Mouse (Mus musculus): ENCODE results near the gene Bcl7a. TPM values are rescaled to one million over a fixed set of nuclear protein-coding genes. Genes with fewer than 3 reads are reported as not detected.

Bcl7a gene
- polyA plus RNA-seq (2016; fragmentation: Nextera tagmentation; extraction: Ambion mirVana) = 41.7 and 42.8 TPM in 2 replicates

- Histone ChIP-seq H3K9me3 (no peaks in the 10 kb centered on the region), H3K4me1 (peaks cover 41% of the 10 kb centered on the region), H3K4me3 (peak within 1 kb of the TSS; percentile 94), H3K36me3 (replicated peaks) (peaks cover 16% of the 10 kb centered on the region), H3K27me3 (replicated peaks; ENCODE audit: low read depth, poor library complexity, severe bottlenecking) (no peaks in the 10 kb centered on the region), H3K27ac (replicated peaks) (peak within 1 kb of the TSS; percentile 99)
- WGBS = under 1% methylated on average over 69 of the region's 69 CpGs
- peak; percentile 93 for DNase-seq (ENCODE audit: low spot score)
Measured at GRCm38 (mm10) chr5:123343707-123344627, at the start of gene Bcl7a. Bcl7a (plus strand) TSS chr5:123343834.

- Histone ChIP-seq H3K4me1 (peaks cover 15% of the 10 kb centered on the region), H3K27ac (replicated peaks) (no peak overlapping the region), H3K4me3 (no peak overlapping the region), H3K36me3 (replicated peaks) (no peaks in the 10 kb centered on the region), H3K9me3 (no peaks in the 10 kb centered on the region), H3K27me3 (replicated peaks; ENCODE audit: low read depth, poor library complexity, severe bottlenecking) (0 out of 2 replicates have a peak, but pooled peaks cover 6% of the 10 kb centered on the region)
- WGBS = 94% methylated on average over 9 of the region's 9 CpGs
- DNase-seq (ENCODE audit: low spot score) = no peak
Measured at GRCm38 (mm10) chr5:123294653-123295052, 49.0 kb upstream of the Bcl7a start.

- Histone ChIP-seq H3K4me3 (no peak overlapping the region), H3K27ac (replicated peaks) (no peak overlapping the region), H3K27me3 (replicated peaks; ENCODE audit: low read depth, poor library complexity, severe bottlenecking) (0 out of 2 replicates have a peak, but pooled peaks cover 12% of the 10 kb centered on the region), H3K36me3 (replicated peaks) (no peaks in the 10 kb centered on the region), H3K4me1 (peaks cover 30% of the 10 kb centered on the region), H3K9me3 (no peaks in the 10 kb centered on the region)
- DNase-seq (ENCODE audit: low spot score) = no peak
- WGBS = 67% methylated on average over 12 of the region's 12 CpGs
Measured at GRCm38 (mm10) chr5:123296224-123296806, 47.3 kb upstream of the Bcl7a start.

- H3K36me3 ChIP-seq (replicated peaks) = no peaks in the 10 kb centered on the region
- no peak overlapping the region for H3K4me3 ChIP-seq
- no peaks in the 10 kb centered on the region for H3K9me3 ChIP-seq
- no peak overlapping the region for H3K27ac ChIP-seq (replicated peaks)
- 61% methylated on average over 23 of the region's 23 CpGs for WGBS
- peak; percentile 32 for DNase-seq (ENCODE audit: low spot score)
- H3K27me3 ChIP-seq (replicated peaks; ENCODE audit: low read depth, poor library complexity, severe bottlenecking) = 0 out of 2 replicates have a peak, but pooled peaks cover 12% of the 10 kb centered on the region
- peaks cover 33% of the 10 kb centered on the region for H3K4me1 ChIP-seq
Measured at GRCm38 (mm10) chr5:123296972-123297754, 46.5 kb upstream of the Bcl7a start.

GRCm38 (mm10) chr5:123297830-123298229 is 45.8 kb upstream of the Bcl7a start:
- Histone ChIP-seq H3K4me3 (no peak overlapping the region), H3K36me3 (replicated peaks) (no peaks in the 10 kb centered on the region), H3K4me1 (peaks cover 39% of the 10 kb centered on the region), H3K27me3 (replicated peaks; ENCODE audit: low read depth, poor library complexity, severe bottlenecking) (0 out of 2 replicates have a peak, but pooled peaks cover 12% of the 10 kb centered on the region), H3K9me3 (no peaks in the 10 kb centered on the region), H3K27ac (replicated peaks) (no peak overlapping the region)
- no peak for DNase-seq (ENCODE audit: low spot score)
- WGBS = 80% methylated on average over 7 of the region's 7 CpGs

GRCm38 (mm10) chr5:123298526-123298925 is 45.1 kb upstream of the Bcl7a start:
- Histone ChIP-seq H3K36me3 (replicated peaks) (no peaks in the 10 kb centered on the region), H3K4me3 (no peak overlapping the region), H3K9me3 (no peaks in the 10 kb centered on the region), H3K27me3 (replicated peaks; ENCODE audit: low read depth, poor library complexity, severe bottlenecking) (0 out of 2 replicates have a peak, but pooled peaks cover 12% of the 10 kb centered on the region), H3K4me1 (peaks cover 41% of the 10 kb centered on the region), H3K27ac (replicated peaks) (no peak overlapping the region)
- WGBS = 91% methylated on average over 6 of the region's 6 CpGs
- DNase-seq (ENCODE audit: low spot score) = no peak

GRCm38 (mm10) chr5:123300496-123301034 is 43.1 kb upstream of the Bcl7a start:
- H3K4me1 ChIP-seq = peaks cover 41% of the 10 kb centered on the region
- no peak for DNase-seq (ENCODE audit: low spot score)
- H3K4me3 ChIP-seq = no peak overlapping the region
- 75% methylated on average over 8 of the region's 8 CpGs for WGBS
- H3K27me3 ChIP-seq (replicated peaks; ENCODE audit: low read depth, poor library complexity, severe bottlenecking) = 0 out of 2 replicates have a peak, but pooled peaks cover 12% of the 10 kb centered on the region
- H3K9me3 ChIP-seq = no peaks in the 10 kb centered on the region
- no peaks in the 10 kb centered on the region for H3K36me3 ChIP-seq (replicated peaks)
- peak overlapping the region; percentile 52; the same call in 1 of the 2 replicates for H3K27ac ChIP-seq (replicated peaks)

- peaks cover 36% of the 10 kb centered on the region for H3K4me1 ChIP-seq
- WGBS = 42% methylated on average over 20 of the region's 20 CpGs
- DNase-seq (ENCODE audit: low spot score) = peak; percentile 52
- H3K36me3 ChIP-seq (replicated peaks) = no peaks in the 10 kb centered on the region
- peak overlapping the region; percentile 46; the same call in 1 of the 2 replicates for H3K27ac ChIP-seq (replicated peaks)
- H3K4me3 ChIP-seq = no peak overlapping the region
- H3K9me3 ChIP-seq = no peaks in the 10 kb centered on the region
- 0 out of 2 replicates have a peak, but pooled peaks cover 12% of the 10 kb centered on the region for H3K27me3 ChIP-seq (replicated peaks; ENCODE audit: low read depth, poor library complexity, severe bottlenecking)
Measured at GRCm38 (mm10) chr5:123301780-123302521, 41.7 kb upstream of the Bcl7a start.

- Histone ChIP-seq H3K4me3 (no peak overlapping the region), H3K9me3 (no peaks in the 10 kb centered on the region), H3K27ac (replicated peaks) (no peak overlapping the region), H3K36me3 (replicated peaks) (no peaks in the 10 kb centered on the region), H3K4me1 (peaks cover 23% of the 10 kb centered on the region), H3K27me3 (replicated peaks; ENCODE audit: low read depth, poor library complexity, severe bottlenecking) (no peaks in the 10 kb centered on the region; the same call in 1 of the 2 replicates)
- DNase-seq (ENCODE audit: low spot score) = no peak
- 85% methylated on average over 18 of the region's 18 CpGs for WGBS
Measured at GRCm38 (mm10) chr5:123307630-123308282, 35.9 kb upstream of the Bcl7a start.

GRCm38 (mm10) chr5:123309816-123310215 is 33.8 kb upstream of the Bcl7a start:
- no peaks in the 10 kb centered on the region for H3K9me3 ChIP-seq
- H3K4me1 ChIP-seq = peaks cover 31% of the 10 kb centered on the region
- H3K27ac ChIP-seq (replicated peaks) = 0 out of 2 replicates have a peak overlapping the region, but pooled peaks have one; percentile 40
- no peak for DNase-seq (ENCODE audit: low spot score)
- H3K4me3 ChIP-seq = no peak overlapping the region
- no peaks in the 10 kb centered on the region; the same call in 1 of the 2 replicates for H3K27me3 ChIP-seq (replicated peaks; ENCODE audit: low read depth, poor library complexity, severe bottlenecking)
- WGBS = 46% methylated on average over 10 of the region's 10 CpGs
- H3K36me3 ChIP-seq (replicated peaks) = no peaks in the 10 kb centered on the region

GRCm38 (mm10) chr5:123310221-123310620 is 33.4 kb upstream of the Bcl7a start:
- DNase-seq (ENCODE audit: low spot score) = no peak
- 59% methylated on average over 7 of the region's 7 CpGs for WGBS
- Histone ChIP-seq H3K4me3 (no peak overlapping the region), H3K36me3 (replicated peaks) (no peaks in the 10 kb centered on the region), H3K9me3 (no peaks in the 10 kb centered on the region), H3K27ac (replicated peaks) (0 out of 2 replicates have a peak overlapping the region, but pooled peaks have one; percentile 14), H3K27me3 (replicated peaks; ENCODE audit: low read depth, poor library complexity, severe bottlenecking) (no peaks in the 10 kb centered on the region; the same call in 1 of the 2 replicates), H3K4me1 (peaks cover 35% of the 10 kb centered on the region)

All from embryonic facial prominence, embryonic 10.5 days (tissue).